Mouse (Mus musculus) naive thymus-derived CD4-positive, alpha-beta T cell, adult 2 months (primary cell): ENCODE data around the gene Zbtb12.
A peak's percentile ranks its signal among the peaks of the same experiment; 100 is the strongest.
"Not testable (repeated sequence)": the region's sequence is repeated elsewhere in the genome, so short reads cannot be mapped to it uniquely, and the experiment has no call there.

Source experiments
- DNase-seq: peaks from one replicate; pipeline ENCODE4 v3.0.0-alpha.2; 2011; ENCODE audit warnings: low read depth

The Zbtb12 gene

GRCm38 (mm10) chr17:34874321-34874720, 5.0 kb upstream of the Zbtb12 start:
- no peak for DNase-seq

GRCm38 (mm10) chr17:34881166-34881565, 1.9 kb downstream of the Zbtb12 start:
- no peak for DNase-seq

- DNase-seq = no peak
Measured at GRCm38 (mm10) chr17:34881683-34882310, 2.5 kb downstream of the Zbtb12 start, which contains the start of gene Gm20547. TSS of gene Gm20547 (minus strand) at chr17:34882042.

- DNase-seq = no peak
Measured at GRCm38 (mm10) chr17:34883332-34883731, 4.0 kb downstream of the Zbtb12 start.

- no peak for DNase-seq
Measured at GRCm38 (mm10) chr17:34884704-34885103, 5.4 kb downstream of the Zbtb12 start.

GRCm38 (mm10) chr17:34885615-34886014, 6.3 kb downstream of the Zbtb12 start:
- no peak for DNase-seq

GRCm38 (mm10) chr17:34887942-34888341, 8.7 kb downstream of the Zbtb12 start:
- no peak for DNase-seq

GRCm38 (mm10) chr17:34890074-34890743, 10.9 kb downstream of the Zbtb12 start:
- DNase-seq = no peak

GRCm38 (mm10) chr17:34891377-34891776, 12.1 kb downstream of the Zbtb12 start:
- peak; percentile 35 for DNase-seq

- no peak for DNase-seq
Measured at GRCm38 (mm10) chr17:34893072-34893824, 14.0 kb downstream of the Zbtb12 start.

- peak; percentile 91 for DNase-seq
Measured at GRCm38 (mm10) chr17:34894074-34894597, 14.9 kb downstream of the Zbtb12 start.

GRCm38 (mm10) chr17:34894801-34895530, 15.7 kb downstream of the Zbtb12 start:
- DNase-seq = peak; percentile 54

- no peak for DNase-seq
Measured at GRCm38 (mm10) chr17:34895724-34896123, 16.4 kb downstream of the Zbtb12 start.

GRCm38 (mm10) chr17:34896366-34896765, 17.1 kb downstream of the Zbtb12 start:
- peak; percentile 81 for DNase-seq

GRCm38 (mm10) chr17:34897373-34898159, 18.3 kb downstream of the Zbtb12 start:
- DNase-seq = no peak

- DNase-seq = peak; percentile 77
Measured at GRCm38 (mm10) chr17:34898160-34898586, 18.9 kb downstream of the Zbtb12 start, which contains the start of the genes C2 and Ehmt2. TSS of gene C2 (minus strand) at chr17:34898265. TSS of gene Ehmt2 (plus strand) at chr17:34898469.

GRCm38 (mm10) chr17:34898706-34899052, 19.4 kb downstream of the Zbtb12 start:
- DNase-seq = no peak

GRCm38 (mm10) chr17:34899053-34899889, 20.0 kb downstream of the Zbtb12 start:
- peak; percentile 58 for DNase-seq

- no peak for DNase-seq
Measured at GRCm38 (mm10) chr17:34899890-34900243, 20.6 kb downstream of the Zbtb12 start.

- DNase-seq = not testable (repeated sequence)
Measured at GRCm38 (mm10) chr17:34900826-34901225, 21.5 kb downstream of the Zbtb12 start.
